Mouse (Mus musculus): Measurements from ENCODE around the gene Rpl7l1. TPM values are rescaled to one million over a fixed set of nuclear protein-coding genes. Genes with fewer than 3 reads are reported as not detected.
"Not testable (repeated sequence)": the region's sequence is repeated elsewhere in the genome, so short reads cannot be mapped to it uniquely, and the experiment has no call there.

Rpl7l1 gene
- polyA plus RNA-seq, 2 experiments, result 38.0 to 65.5 TPM

DNA sequence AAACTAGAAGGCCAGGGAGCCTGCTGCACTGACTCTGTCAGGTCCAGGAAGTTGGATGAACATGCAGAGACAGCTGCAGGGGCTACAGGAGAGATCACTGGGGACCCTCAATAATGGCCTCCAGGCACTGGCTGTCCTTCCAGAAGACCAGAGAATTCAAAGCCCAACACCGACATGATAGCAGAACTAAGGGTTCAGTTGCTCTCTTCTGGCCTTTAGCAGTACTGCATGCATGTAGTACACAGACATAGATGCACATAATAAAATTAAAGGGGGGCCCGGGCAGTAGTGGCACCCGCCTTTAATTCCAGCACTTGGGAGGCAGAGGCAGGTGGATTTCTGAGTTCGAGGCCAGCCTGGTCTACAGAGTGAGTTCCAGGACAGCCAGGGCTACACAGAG, 11.4 kb downstream of the Rpl7l1 start:
- no peaks in the 10 kb centered on the region for H3K27me3 ChIP-seq (ENCODE audit: control insufficient read depth, insufficient read depth, low read length)
- no peak for ATAC-seq (ENCODE audit: insufficient read depth)
- no peak for DNase-seq (ENCODE audit: low read depth in 3 of 3, low spot score in 3 of 3)
- 60% methylated on average over 4 of the region's 4 CpGs for WGBS (ENCODE audit: insufficient replicate concordance)
- no peak overlapping the region for H3K4me3 ChIP-seq (ENCODE audit: insufficient read depth in 1 of 2, low read depth in 2 of 2, low read length in 2 of 2)
- no peak overlapping the region for H3K9ac ChIP-seq (replicated peaks)
- H3K36me3 ChIP-seq (replicated peaks; ENCODE audit: control insufficient read depth, insufficient read depth, low read depth), result peaks cover 14% of the 10 kb centered on the region
- no peak overlapping the region for H3K4me2 ChIP-seq (ENCODE audit: low read depth)
- TF ChIP-seq CTCF (IDR thresholded peaks at IDR 0.05; ENCODE audit: low read depth), result peak; percentile 36; the same call in 1 of the 2 replicates
- no peak for TF ChIP-seq EP300 (IDR thresholded peaks at IDR 0.05; ENCODE audit: low read depth)
- H3K9me3 ChIP-seq (ENCODE audit: control insufficient read depth, low read length), result no peaks in the 10 kb centered on the region
- H3K27ac ChIP-seq, result no peak overlapping the region
- peaks cover 0 to 7% of the 10 kb centered on the region in 2 experiments; a peak in 2 of 4 replicates for H3K4me1 ChIP-seq (replicated peaks; ENCODE audit: control insufficient read depth in 2 of 2, insufficient read depth in 2 of 2, low read length in 1 of 2)

DNA sequence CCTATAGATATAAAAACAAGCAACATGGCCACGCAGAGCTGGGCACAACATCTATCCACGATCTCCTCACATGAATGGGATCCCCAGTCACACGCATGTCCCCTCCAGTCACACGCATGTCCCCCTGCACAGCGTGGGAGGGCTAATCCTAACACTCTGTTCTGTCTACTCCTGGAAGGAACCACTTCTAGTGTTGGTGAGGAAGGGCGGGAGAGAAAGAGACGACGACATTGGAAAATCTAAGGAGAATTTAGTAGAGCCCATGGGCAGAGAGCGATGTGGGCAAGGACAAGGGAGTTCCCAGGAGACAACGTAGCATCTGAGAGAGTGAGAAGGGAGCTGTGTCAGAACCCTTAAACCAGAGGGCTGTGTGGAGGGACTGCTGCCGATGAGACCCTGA, 11.9 kb downstream of the Rpl7l1 start:
- H3K27ac ChIP-seq, result no peak overlapping the region
- WGBS (ENCODE audit: insufficient replicate concordance), result 79% methylated on average over 11 of the region's 11 CpGs
- no peak overlapping the region for H3K4me3 ChIP-seq (ENCODE audit: insufficient read depth in 1 of 2, low read depth in 2 of 2, low read length in 2 of 2)
- H3K9me3 ChIP-seq (ENCODE audit: control insufficient read depth, low read length), result no peaks in the 10 kb centered on the region
- H3K27me3 ChIP-seq (ENCODE audit: control insufficient read depth, insufficient read depth, low read length), result no peaks in the 10 kb centered on the region
- H3K4me2 ChIP-seq (ENCODE audit: low read depth), result no peak overlapping the region
- TF ChIP-seq CTCF (IDR thresholded peaks at IDR 0.05; ENCODE audit: low read depth) (no peak), EP300 (IDR thresholded peaks at IDR 0.05; ENCODE audit: low read depth) (no peak)
- H3K9ac ChIP-seq (replicated peaks), result no peak overlapping the region
- DNase-seq (ENCODE audit: low read depth in 3 of 3, low spot score in 3 of 3) (no peak), ATAC-seq (ENCODE audit: insufficient read depth) (no peak)
- H3K4me1 ChIP-seq (replicated peaks; ENCODE audit: control insufficient read depth in 2 of 2, insufficient read depth in 2 of 2, low read length in 1 of 2), result peaks cover 0 to 7% of the 10 kb centered on the region in 2 experiments; a peak in 2 of 4 replicates
- H3K36me3 ChIP-seq (replicated peaks; ENCODE audit: control insufficient read depth, insufficient read depth, low read depth), result peaks cover 9% of the 10 kb centered on the region

DNA sequence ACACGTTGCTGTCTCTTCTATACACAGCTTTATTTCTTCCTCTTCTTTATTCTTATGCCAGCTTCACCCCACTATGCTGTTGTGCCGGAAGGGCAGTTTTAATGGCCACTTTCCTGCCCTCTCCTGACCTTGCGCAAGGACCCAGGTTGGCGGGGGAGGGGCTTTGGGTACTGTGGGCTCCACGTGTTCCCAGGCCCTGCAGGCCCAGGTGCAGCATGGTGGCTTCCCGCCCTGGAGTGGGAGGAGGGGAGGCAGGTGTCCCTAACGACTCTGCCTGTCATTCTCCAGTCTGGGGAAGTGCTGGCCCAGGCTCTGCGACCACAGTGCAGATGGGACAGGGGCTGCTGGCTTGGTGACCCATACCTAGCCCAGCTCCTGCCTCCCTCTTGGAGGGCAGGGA, 14.6 kb downstream of the Rpl7l1 start:
- DNase-seq (ENCODE audit: low read depth in 3 of 3, low spot score in 3 of 3) (no peak), ATAC-seq (ENCODE audit: insufficient read depth) (no peak)
- no peaks in the 10 kb centered on the region for H3K27me3 ChIP-seq (ENCODE audit: control insufficient read depth, insufficient read depth, low read length)
- WGBS (ENCODE audit: insufficient replicate concordance), result 43% methylated on average over 8 of the region's 8 CpGs
- H3K9me3 ChIP-seq (ENCODE audit: control insufficient read depth, low read length), result no peaks in the 10 kb centered on the region
- no peaks in the 10 kb centered on the region for H3K36me3 ChIP-seq (replicated peaks; ENCODE audit: control insufficient read depth, insufficient read depth, low read depth)
- H3K4me3 ChIP-seq (ENCODE audit: insufficient read depth in 1 of 2, low read depth in 2 of 2, low read length in 2 of 2), result no peak overlapping the region
- H3K27ac ChIP-seq, result no peak overlapping the region
- no peak overlapping the region for H3K4me2 ChIP-seq (ENCODE audit: low read depth)
- TF ChIP-seq EP300 (IDR thresholded peaks at IDR 0.05; ENCODE audit: low read depth), result no peak
- no peak for TF ChIP-seq CTCF (IDR thresholded peaks at IDR 0.05; ENCODE audit: low read depth)
- H3K4me1 ChIP-seq (replicated peaks; ENCODE audit: control insufficient read depth in 2 of 2, insufficient read depth in 2 of 2, low read length in 1 of 2), result peaks cover 0 to 7% of the 10 kb centered on the region in 2 experiments; a peak in 2 of 4 replicates
- H3K9ac ChIP-seq (replicated peaks), result no peak overlapping the region

DNA sequence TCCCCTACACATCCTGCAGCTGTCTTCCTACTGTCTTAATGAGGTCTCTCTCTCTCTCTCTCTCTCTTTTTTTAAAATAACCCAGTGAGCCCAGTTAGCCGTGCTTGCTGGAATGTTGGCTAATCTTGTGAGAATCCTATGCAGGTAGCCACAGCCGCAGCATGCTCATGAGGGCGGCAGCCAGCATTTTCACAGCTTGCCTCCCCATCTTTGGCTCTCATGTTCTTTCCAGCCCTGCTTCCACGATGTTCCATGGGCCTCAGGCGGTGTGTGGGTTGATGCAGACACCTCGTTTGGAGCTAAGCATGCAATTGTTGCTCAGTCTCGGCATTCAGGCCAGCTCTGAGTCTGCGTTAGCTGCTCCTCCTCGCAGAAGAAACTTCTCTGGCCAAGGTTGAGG, 17.6 kb downstream of the Rpl7l1 start:
- DNase-seq (ENCODE audit: low read depth in 3 of 3, low spot score in 3 of 3); H3K4me3 ChIP-seq (ENCODE audit: insufficient read depth in 1 of 2, low read depth in 2 of 2, low read length in 2 of 2); H3K9me3 ChIP-seq (ENCODE audit: control insufficient read depth, low read length); H3K4me2 ChIP-seq (ENCODE audit: low read depth); H3K36me3 ChIP-seq (replicated peaks; ENCODE audit: control insufficient read depth, insufficient read depth, low read depth); H3K27ac ChIP-seq; H3K27me3 ChIP-seq (ENCODE audit: control insufficient read depth, insufficient read depth, low read length); H3K9ac ChIP-seq (replicated peaks); ATAC-seq (ENCODE audit: insufficient read depth); H3K4me1 ChIP-seq (replicated peaks; ENCODE audit: control insufficient read depth in 2 of 2, insufficient read depth in 2 of 2, low read length in 1 of 2): not testable (repeated sequence)
- 68% methylated on average over 8 of the region's 9 CpGs for WGBS (ENCODE audit: insufficient replicate concordance)

DNA sequence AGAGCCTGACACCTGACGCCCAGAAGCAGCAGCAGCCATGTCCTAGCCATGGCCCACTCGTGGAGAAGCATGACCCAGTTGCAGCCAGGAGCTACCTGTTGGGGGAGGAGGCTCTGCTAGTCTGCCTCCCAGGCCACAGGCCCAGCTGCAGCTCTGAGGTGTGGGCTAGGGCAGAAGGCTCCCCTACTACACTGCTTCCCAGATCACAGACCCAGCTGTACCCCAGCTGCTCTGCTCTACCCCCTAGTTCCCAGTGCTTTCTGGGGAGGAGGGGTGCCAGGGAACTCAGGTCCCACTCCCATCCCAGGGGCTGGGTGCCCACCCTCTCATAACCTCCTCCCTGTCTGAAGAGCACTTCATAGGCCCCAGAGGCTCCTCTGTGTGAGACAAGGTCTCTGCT, 18.9 kb downstream of the Rpl7l1 start, which contains the start of gene Ptcra:
Gene Ptcra (minus strand): TSS at position 169 of the 400 bp plus-strand sequence.
- Histone ChIP-seq H3K4me1 (replicated peaks; ENCODE audit: control insufficient read depth in 2 of 2, insufficient read depth in 2 of 2, low read length in 1 of 2) (no peaks in the 10 kb centered on the region), H3K9ac (replicated peaks) (no peak within 1 kb of the TSS), H3K27ac (no peak within 1 kb of the TSS), H3K4me3 (ENCODE audit: insufficient read depth in 1 of 2, low read depth in 2 of 2, low read length in 2 of 2) (no peak within 1 kb of the TSS), H3K36me3 (replicated peaks; ENCODE audit: control insufficient read depth, insufficient read depth, low read depth) (no peaks in the 10 kb centered on the region), H3K9me3 (ENCODE audit: control insufficient read depth, low read length) (no peaks in the 10 kb centered on the region), H3K4me2 (ENCODE audit: low read depth) (no peak within 1 kb of the TSS), H3K27me3 (ENCODE audit: control insufficient read depth, insufficient read depth, low read length) (no peaks in the 10 kb centered on the region)
- no peak for TF ChIP-seq CTCF (IDR thresholded peaks at IDR 0.05; ENCODE audit: low read depth)
- TF ChIP-seq EP300 (IDR thresholded peaks at IDR 0.05; ENCODE audit: low read depth), result no peak
- DNase-seq (ENCODE audit: low read depth in 3 of 3, low spot score in 3 of 3), result no peak
- no peak for ATAC-seq (ENCODE audit: insufficient read depth)
- WGBS (ENCODE audit: insufficient replicate concordance), result 46% methylated on average over 2 of the region's 2 CpGs

All from liver, embryonic 14.5 days (tissue).